Mouse (Mus musculus) ovary, postnatal 36 days (tissue): ENCODE data around the gene Prrt1.

Experiments used
- DNase-seq: peaks from one replicate; pipeline ENCODE4 v3.0.0; 2022; ENCODE audit warnings: low spot score, mixed read lengths

Gene Prrt1

GRCm38 (mm10) chr17:34627943-34628643 is 1.2 kb upstream of the Prrt1 start, which contains the start of gene Ppt2:
TSS of gene Ppt2 (minus strand) at chr17:34628510.
- DNase-seq = peak; percentile 63

- DNase-seq = no peak
Observed at GRCm38 (mm10) chr17:34628644-34628967, 727 bp upstream of the Prrt1 start.

GRCm38 (mm10) chr17:34629796-34630603 is 667 bp downstream of the Prrt1 start:
- no peak for DNase-seq

GRCm38 (mm10) chr17:34630761-34631301 is 1.5 kb downstream of the Prrt1 start:
- no peak for DNase-seq

- DNase-seq = no peak
Observed at GRCm38 (mm10) chr17:34631647-34632046, 2.3 kb downstream of the Prrt1 start.

GRCm38 (mm10) chr17:34632261-34632691 is 2.9 kb downstream of the Prrt1 start:
- peak; percentile 73 for DNase-seq

- no peak for DNase-seq
Observed at GRCm38 (mm10) chr17:34635671-34636070, 6.3 kb downstream of the Prrt1 start.

GRCm38 (mm10) chr17:34637459-34637858 is 8.1 kb downstream of the Prrt1 start:
- no peak for DNase-seq

- DNase-seq = no peak
Observed at GRCm38 (mm10) chr17:34639461-34640255, 10.3 kb downstream of the Prrt1 start.

GRCm38 (mm10) chr17:34640778-34641601 is 11.7 kb downstream of the Prrt1 start:
- DNase-seq = peak; percentile 47

GRCm38 (mm10) chr17:34641945-34642344 is 12.6 kb downstream of the Prrt1 start:
- DNase-seq = no peak

- DNase-seq = no peak
Observed at GRCm38 (mm10) chr17:34643379-34643778, 14.0 kb downstream of the Prrt1 start.

- DNase-seq = no peak
Observed at GRCm38 (mm10) chr17:34643944-34644343, 14.6 kb downstream of the Prrt1 start.

- DNase-seq = peak; percentile 89
Observed at GRCm38 (mm10) chr17:34644608-34645007, 15.3 kb downstream of the Prrt1 start, which contains the start of gene Fkbpl. TSS of gene Fkbpl (plus strand) at chr17:34644764.

- no peak for DNase-seq
Observed at GRCm38 (mm10) chr17:34645256-34645829, 16.0 kb downstream of the Prrt1 start.

GRCm38 (mm10) chr17:34645831-34646511 is 16.6 kb downstream of the Prrt1 start:
- no peak for DNase-seq

GRCm38 (mm10) chr17:34646906-34647787 is 17.8 kb downstream of the Prrt1 start, which contains the start of gene Atf6b:
TSS of gene Atf6b (plus strand) at chr17:34647146.
- DNase-seq = peak; percentile 91

- no peak for DNase-seq
Observed at GRCm38 (mm10) chr17:34648141-34648890, 19.0 kb downstream of the Prrt1 start.
